Mouse (Mus musculus) kidney, adult 2 months (tissue): Measurements from ENCODE around the gene Krtap5-4. TPM values are rescaled to one million over a fixed set of nuclear protein-coding genes. Genes with fewer than 3 reads are reported as not detected.
"Not testable (repeated sequence)": the region's sequence is repeated elsewhere in the genome, so short reads cannot be mapped to it uniquely, and the experiment has no call there.

ENCODE experiments used
- DNase-seq: peaks from one replicate; pipeline ENCODE4 v3.0.0; 2021
- H3K27ac ChIP-seq: fragments of 200-500 bp; 2 replicates; pipeline ENCODE4 v1.5.1; 2012; ENCODE audit warnings: low read depth, low read length, control low read depth, inconsistent platforms; ENCODE audit not compliant: insufficient read depth
- H3K27me3 ChIP-seq: fragments of 200-500 bp; replicated peaks from 2 replicates; pipeline ENCODE4 v1.6.1; 2012; ENCODE audit warnings: mild to moderate bottlenecking, moderate library complexity, low read length, inconsistent platforms; ENCODE audit not compliant: control insufficient read depth, insufficient read depth
- H3K36me3 ChIP-seq: fragments of 200-500 bp; 2 replicates; pipeline ENCODE4 v1.6.1; 2012; ENCODE audit warnings: mild to moderate bottlenecking, moderate library complexity, low read length, inconsistent platforms; ENCODE audit not compliant: control insufficient read depth, insufficient read depth
- H3K4me1 ChIP-seq: fragments of 200-500 bp; 2 replicates; pipeline ENCODE4 v1.6.1; 2011; ENCODE audit warnings: low read length; ENCODE audit not compliant: control insufficient read depth, insufficient read depth
- H3K4me3 ChIP-seq: fragments of 200-500 bp; 2 replicates; pipeline ENCODE4 v1.5.1; 2011; ENCODE audit warnings: mild to moderate bottlenecking, low read depth, low read length, control low read depth; ENCODE audit not compliant: insufficient read depth
- CTCF ChIP-seq: fragments of 200-500 bp; conservative IDR thresholded peaks from 2 replicates; pipeline ENCODE4 v1.5.1; 2011; ENCODE audit warnings: low read depth, mild to moderate bottlenecking, control low read depth, low read length, moderate library complexity, mixed read lengths; ENCODE audit not compliant: insufficient read depth, insufficient read length
- POLR2A ChIP-seq: fragments of 200-500 bp; IDR thresholded peaks from one replicate; pipeline ENCODE4 v1.6.1; 2011; ENCODE audit warnings: low read depth, low read length, control low read depth
- WGBS: fragments of 180-500 bp; shearing (Covaris S2); methylation state at CpG from one replicate; pipeline ENCODE4 v1.1.7; 2018; 5-methylcytosine and 5-hydroxymethylcytosine counted together
- polyA plus RNA-seq: library from polyadenylated mRNA; depleted of rRNA; stranded (reverse); fragments of >200 nt; gene quantifications from 2 replicates; pipeline ENCODE4 v1.2.3, GENCODE M21; 2012

Krtap5-4 gene
- polyA plus RNA-seq, 1 experiment, result not detected

DNA sequence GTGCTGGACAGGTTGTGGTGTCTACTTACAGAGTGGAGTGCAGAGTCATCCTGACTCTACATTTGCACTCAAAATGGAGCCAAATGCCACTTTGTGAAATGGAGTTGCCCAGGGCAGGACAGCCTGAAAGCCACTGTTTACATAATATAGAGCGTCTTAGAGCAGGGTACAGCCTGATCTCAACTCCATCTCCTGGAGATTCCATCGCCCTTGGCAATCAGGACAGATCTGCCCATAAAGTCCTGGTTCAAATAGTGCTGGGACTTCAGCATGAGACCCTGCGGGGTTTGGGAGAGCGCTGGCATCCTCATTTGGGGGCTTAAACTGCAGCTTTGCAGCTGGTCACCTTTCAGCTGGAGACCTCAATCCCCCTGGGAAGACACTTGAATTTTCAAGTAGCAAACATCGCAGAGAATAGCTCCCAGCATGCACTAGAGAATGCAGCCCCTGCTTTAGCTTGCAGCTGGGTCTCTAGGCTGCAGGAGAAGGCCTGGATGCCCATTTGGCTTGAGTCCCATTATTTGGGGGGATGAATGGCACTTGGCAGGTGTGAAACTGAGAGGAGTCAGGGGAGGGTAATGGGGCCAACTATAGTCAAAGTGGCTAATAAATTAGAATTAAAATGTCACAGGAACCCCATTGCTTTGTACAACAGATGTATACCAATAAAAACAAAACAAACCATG, 11.4 kb downstream of the Krtap5-4 start:
- H3K4me3 ChIP-seq, result no peak overlapping the region
- no peak for TF ChIP-seq CTCF
- TF ChIP-seq POLR2A, result no peak
- no peak for DNase-seq
- H3K27ac ChIP-seq, result no peak overlapping the region
- H3K36me3 ChIP-seq, result no peaks in the 10 kb centered on the region
- 62% methylated on average over 5 of the region's 5 CpGs for WGBS
- no peaks in the 10 kb centered on the region for H3K4me1 ChIP-seq
- no peaks in the 10 kb centered on the region for H3K27me3 ChIP-seq

DNA sequence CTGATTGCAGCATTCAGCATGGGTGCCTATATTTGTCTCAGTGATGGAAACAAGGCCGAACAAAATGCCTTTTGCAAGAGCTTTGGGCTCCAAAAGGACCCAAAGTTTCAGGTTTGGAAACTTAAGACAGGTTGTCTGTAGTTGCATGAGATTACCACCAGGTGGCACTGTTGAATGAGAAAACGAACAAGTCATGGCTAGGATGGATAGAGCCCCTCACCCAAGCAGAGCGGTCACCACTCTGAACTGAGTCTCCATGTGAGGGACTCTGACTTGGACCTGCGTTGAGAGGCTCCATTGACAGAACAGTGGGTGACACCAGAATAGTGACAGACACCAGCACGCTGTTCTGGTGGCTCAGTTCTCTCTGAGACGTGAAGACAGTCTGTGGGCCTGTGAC, 13.2 kb downstream of the Krtap5-4 start:
- no peak overlapping the region for H3K27ac ChIP-seq
- H3K27me3 ChIP-seq, result no peaks in the 10 kb centered on the region
- H3K4me3 ChIP-seq, result no peak overlapping the region
- peak; percentile 34 for DNase-seq
- no peaks in the 10 kb centered on the region for H3K36me3 ChIP-seq
- TF ChIP-seq POLR2A, result no peak
- peak; percentile 57 for TF ChIP-seq CTCF
- 41% methylated on average over 6 of the region's 6 CpGs for WGBS
- no peaks in the 10 kb centered on the region for H3K4me1 ChIP-seq

DNA sequence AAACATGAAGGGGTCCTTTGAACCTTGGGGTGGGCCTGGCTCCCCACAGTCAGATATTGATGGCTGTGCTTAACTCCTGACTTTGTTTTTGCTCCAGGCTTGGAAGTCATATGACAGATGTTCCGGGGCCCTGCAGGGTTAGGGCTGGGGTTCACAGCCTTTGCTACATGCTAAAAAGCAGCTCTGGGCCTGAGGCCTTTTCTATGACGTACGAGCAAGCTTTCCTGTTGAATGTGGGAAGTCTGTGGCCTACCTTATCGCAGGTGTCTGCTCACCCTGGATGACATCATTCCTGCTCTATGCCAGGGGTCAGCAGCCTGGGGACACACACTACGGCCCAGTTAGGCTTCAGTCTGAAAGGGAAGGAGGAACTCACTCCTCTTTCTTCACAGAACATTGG, 13.9 kb downstream of the Krtap5-4 start:
- 89% methylated on average over 5 of the region's 5 CpGs for WGBS
- TF ChIP-seq POLR2A (no peak), CTCF (no peak)
- H3K27me3 ChIP-seq, result no peaks in the 10 kb centered on the region
- H3K4me3 ChIP-seq, result no peak overlapping the region
- H3K4me1 ChIP-seq, result no peaks in the 10 kb centered on the region
- no peak overlapping the region for H3K27ac ChIP-seq
- no peak for DNase-seq
- no peaks in the 10 kb centered on the region for H3K36me3 ChIP-seq

DNA sequence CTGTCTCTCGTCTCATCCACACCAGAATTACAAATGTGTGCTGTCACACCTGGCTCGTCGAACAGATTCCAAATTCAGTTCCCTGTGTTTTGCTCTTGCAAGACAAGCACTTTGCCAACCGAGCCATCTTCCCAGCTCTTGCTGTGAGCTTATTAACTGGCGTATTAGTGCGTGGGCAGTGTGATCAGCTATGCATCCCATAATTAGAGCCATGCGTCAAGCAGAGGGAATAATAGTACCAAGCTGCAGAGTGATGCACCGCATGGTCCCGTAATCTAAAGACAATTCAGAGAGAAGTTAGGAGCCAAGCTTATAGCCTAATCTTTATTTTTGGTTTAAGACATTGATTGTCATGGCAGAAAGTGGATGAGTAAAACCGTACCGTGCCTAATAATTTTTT, 15.8 kb downstream of the Krtap5-4 start:
- Histone ChIP-seq H3K27ac (no peak overlapping the region), H3K36me3 (no peaks in the 10 kb centered on the region), H3K27me3 (no peaks in the 10 kb centered on the region), H3K4me3 (no peak overlapping the region), H3K4me1 (no peaks in the 10 kb centered on the region)
- WGBS, result 84% methylated on average over 11 of the region's 11 CpGs
- no peak for DNase-seq
- TF ChIP-seq CTCF (no peak), POLR2A (no peak)

DNA sequence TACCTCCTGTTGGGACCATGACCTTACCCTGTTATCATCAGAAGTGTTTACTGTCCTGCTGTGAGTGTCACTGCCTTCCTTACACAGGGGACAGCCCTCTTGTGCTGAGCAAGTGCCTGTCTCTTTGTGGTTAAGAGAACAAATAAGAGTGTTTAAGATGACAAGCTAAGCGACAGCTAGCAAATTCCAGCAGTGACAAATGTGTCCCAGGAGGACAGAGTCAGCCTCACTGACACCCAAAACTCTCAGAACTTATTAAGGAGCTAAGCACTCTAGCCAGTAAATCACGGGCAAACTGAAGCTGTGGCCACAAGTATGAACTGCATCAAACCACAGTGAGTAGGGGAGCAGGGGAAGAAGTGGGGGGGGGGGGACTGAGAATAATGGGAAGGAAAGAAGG, 17.6 kb downstream of the Krtap5-4 start:
- DNase-seq, result peak; percentile 43
- TF ChIP-seq CTCF (no peak), POLR2A (no peak)
- H3K4me1 ChIP-seq, result no peaks in the 10 kb centered on the region
- no peaks in the 10 kb centered on the region for H3K36me3 ChIP-seq
- WGBS, result 40% methylated on average over 2 of the region's 2 CpGs
- no peaks in the 10 kb centered on the region for H3K27me3 ChIP-seq
- H3K4me3 ChIP-seq, result no peak overlapping the region
- H3K27ac ChIP-seq, result no peak overlapping the region

DNA sequence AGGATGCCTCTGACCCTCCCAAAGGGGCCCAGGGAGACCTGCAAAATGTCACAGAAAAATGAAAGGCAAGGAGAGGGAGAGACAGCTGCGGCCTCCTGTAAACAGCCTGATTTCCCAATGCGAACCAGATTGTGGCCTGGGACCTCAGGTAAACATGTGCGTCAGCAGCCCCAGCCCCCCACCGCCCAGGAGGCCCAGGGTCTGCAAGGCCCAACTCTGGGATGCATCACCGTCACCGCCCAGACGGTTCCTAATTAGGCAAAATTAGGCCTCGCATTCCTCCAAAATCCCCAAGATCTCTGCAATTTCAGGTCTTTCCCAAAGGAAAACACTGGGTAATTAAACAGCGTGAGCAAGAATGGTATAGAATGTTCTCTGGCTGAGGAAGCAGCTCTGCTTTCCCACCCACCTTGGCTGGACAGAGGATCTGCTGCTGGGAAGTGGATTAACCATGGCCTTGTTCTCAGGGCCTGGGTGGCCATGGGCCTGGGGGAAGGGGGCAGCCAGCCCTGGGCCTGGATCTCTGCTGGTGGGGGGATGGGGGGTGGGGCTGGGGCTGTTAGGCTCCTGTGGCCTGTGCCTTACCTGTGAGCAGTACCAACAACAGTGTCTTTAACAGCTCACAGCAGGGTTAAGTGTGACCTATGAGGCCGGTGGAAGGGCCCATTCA, 18.4 kb downstream of the Krtap5-4 start:
- not testable (repeated sequence) for H3K36me3 ChIP-seq, H3K4me3 ChIP-seq, DNase-seq, H3K4me1 ChIP-seq, H3K27ac ChIP-seq, H3K27me3 ChIP-seq
- WGBS, result 94% methylated on average over 6 of the region's 10 CpGs

DNA sequence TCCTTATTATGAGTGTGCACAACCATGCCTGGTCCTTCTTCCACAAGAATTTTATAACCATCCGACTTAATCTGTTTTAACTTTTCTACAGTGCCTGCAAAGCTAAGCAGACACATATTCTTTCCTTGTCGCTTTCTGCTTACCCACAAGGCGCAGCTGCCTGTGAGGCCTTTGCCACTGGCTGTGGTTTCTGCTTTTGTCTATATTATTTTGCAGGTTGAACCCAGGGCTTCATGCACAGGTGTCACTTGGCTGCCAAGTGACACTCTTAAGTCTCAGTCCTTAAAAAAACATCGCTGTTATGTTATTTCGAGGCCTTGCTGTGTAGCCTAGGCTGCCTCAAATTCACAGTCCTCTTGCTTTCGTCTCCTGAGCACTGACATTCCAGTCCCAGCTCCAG, 19.3 kb downstream of the Krtap5-4 start:
- TF ChIP-seq CTCF (no peak), POLR2A (no peak)
- Histone ChIP-seq H3K27me3 (no peaks in the 10 kb centered on the region), H3K4me3 (no peak overlapping the region), H3K27ac (no peak overlapping the region), H3K36me3 (no peaks in the 10 kb centered on the region), H3K4me1 (no peaks in the 10 kb centered on the region)
- no peak for DNase-seq
- WGBS, result 90% methylated on average over 6 of the region's 6 CpGs
